36 mouse cellular contexts compared by ENCODE assay signal in genomic region chr10:127799295-127799694, GRCm38 (mm10). TPM values are rescaled to one million over a fixed set of nuclear protein-coding genes. Genes with fewer than 3 reads are reported as not detected.
DNase-seq lines count a peak whose midpoint lies in the region; ATAC-seq and TF ChIP-seq lines count a peak whose summit lies in the region.
"Had no signal": no experiment of that assay in that cellular context is flagged by ENCODE, and none has a peak within 500 bp of the region (broad histone marks: within the 10 kb centered on the region; RNA-seq: fewer than 3 reads in every experiment).

No protein-coding gene starts in this region.

- no peak overlapping the region for H3K4me2 ChIP-seq in kidney, postnatal 0 days (ENCODE audit: low read length)
- no peak overlapping the region for H3K4me2 ChIP-seq in forebrain, embryonic 13.5 days
- H3K4me2 ChIP-seq: embryonic facial prominence, embryonic 13.5 days; heart, embryonic 12.5 days; hindbrain, embryonic 15.5 days; limb, embryonic 13.5 days; liver, embryonic 13.5 days; midbrain, embryonic 12.5 days; neural tube, embryonic 13.5 days; stomach, embryonic 15.5 days had no signal

- no peaks in the 10 kb centered on the region for H3K36me3 ChIP-seq in liver, adult 2 months (ENCODE audit: control insufficient read depth, insufficient read depth, low read length)
- H3K36me3 ChIP-seq in kidney, postnatal 0 days (ENCODE audit: insufficient read depth, low read length) = no peaks in the 10 kb centered on the region
- H3K36me3 ChIP-seq in hindbrain, embryonic 10.5 days = no peaks in the 10 kb centered on the region
- no peaks in the 10 kb centered on the region for H3K36me3 ChIP-seq in forebrain, embryonic 13.5 days (ENCODE audit: poor library complexity, severe bottlenecking)
- H3K36me3 ChIP-seq: embryonic facial prominence, embryonic 13.5 days; forebrain, embryonic 10.5 days; heart, embryonic 12.5 days; hindbrain, embryonic 15.5 days; limb, embryonic 13.5 days; liver, embryonic 13.5 days; midbrain, embryonic 12.5 days; neural tube, embryonic 13.5 days; stomach, embryonic 15.5 days had no signal

- H3K9me3 ChIP-seq in kidney, postnatal 0 days (replicated peaks; ENCODE audit: low read length) = no peaks in the 10 kb centered on the region
- no peaks in the 10 kb centered on the region for H3K9me3 ChIP-seq in hindbrain, embryonic 10.5 days
- H3K9me3 ChIP-seq in forebrain, embryonic 13.5 days (replicated peaks) = peaks cover 3% of the 10 kb centered on the region; the same call in 1 of the 2 replicates
- H3K9me3 ChIP-seq: embryonic facial prominence, embryonic 13.5 days; forebrain, embryonic 10.5 days; hindbrain, embryonic 15.5 days; liver, embryonic 13.5 days; stomach, embryonic 15.5 days had no signal

- 67% methylated on average over 1 of the region's 1 CpGs for WGBS in liver, adult 2 months
- 91% methylated on average over 1 of the region's 1 CpGs for WGBS in kidney, postnatal 0 days
- WGBS in hindbrain, embryonic 10.5 days = 68% methylated on average over 1 of the region's 1 CpGs
- WGBS in forebrain, embryonic 13.5 days = 89% methylated on average over 1 of the region's 1 CpGs

- no peaks in the 10 kb centered on the region; the same call in 1 of the 2 replicates for H3K79me2 ChIP-seq in liver, adult 2 months (ENCODE audit: control insufficient read depth, insufficient read depth, low read length)

- peak; percentile 85 for DNase-seq in liver, adult 2 months (ENCODE audit: extremely low read depth, low read depth, low spot score)
- DNase-seq in liver = no peak
- DNase-seq in kidney, postnatal 0 days (ENCODE audit: low spot score) = no peak
- peak; percentile 3 to 17 for DNase-seq in kidney, postnatal 4 days
- no peak for DNase-seq in hindbrain, embryonic 10.5 days (ENCODE audit: low spot score)
- no peak for DNase-seq in thymus, postnatal 10 days (ENCODE audit: low spot score in 2 of 2)
- DNase-seq: adrenal gland, postnatal 25 days; cerebellum, adult 18-20 months; gastrocnemius, adult 2 months; gastrocnemius, postnatal 36 days; heart, adult 2 months; liver, embryonic 13.5 days; lung, adult 18-20 months; lung, postnatal 4 days; thymus, postnatal 25 days had no signal

- no peak for TF ChIP-seq POLR2A in liver, adult 2 months (IDR thresholded peaks at IDR 0.05; ENCODE audit: extremely low read depth, insufficient read depth, low read length)

- H3K27me3 ChIP-seq in liver, adult 2 months (ENCODE audit: control insufficient read depth, insufficient read depth, low read length) = no peaks in the 10 kb centered on the region
- H3K27me3 ChIP-seq in kidney, postnatal 0 days (ENCODE audit: insufficient read depth, low read length) = no peaks in the 10 kb centered on the region
- no peaks in the 10 kb centered on the region for H3K27me3 ChIP-seq in hindbrain, embryonic 10.5 days (ENCODE audit: insufficient read depth, poor library complexity, severe bottlenecking)
- H3K27me3 ChIP-seq in forebrain, embryonic 13.5 days = no peaks in the 10 kb centered on the region
- H3K27me3 ChIP-seq: embryonic facial prominence, embryonic 13.5 days; heart, embryonic 12.5 days; hindbrain, embryonic 15.5 days; limb, embryonic 13.5 days; liver, embryonic 13.5 days; megakaryocyte, embryonic 14.5 days; midbrain, embryonic 12.5 days; neural tube, embryonic 13.5 days; stomach, embryonic 15.5 days had no signal

- ATAC-seq in kidney, postnatal 0 days (replicated peaks; ENCODE audit: low FRiP score, low read depth) = 0 out of 2 replicates have a peak, but pooled peaks have one; percentile 43
- no peak for ATAC-seq in forebrain, embryonic 13.5 days
- ATAC-seq: forebrain, embryonic 16.5 days; inflammation-experienced regulatory T-cells, adult 6 months; lung, postnatal 0 days; Patski had no signal

- no peak overlapping the region for H3K4me3 ChIP-seq in liver, adult 2 months (ENCODE audit: insufficient read depth, low read depth, low read length)
- H3K4me3 ChIP-seq in kidney, postnatal 0 days (replicated peaks; ENCODE audit: low read depth, low read length) = no peak overlapping the region
- no peak overlapping the region for H3K4me3 ChIP-seq in hindbrain, embryonic 10.5 days
- H3K4me3 ChIP-seq in forebrain, embryonic 13.5 days = no peak overlapping the region
- H3K4me3 ChIP-seq: embryonic facial prominence, embryonic 13.5 days; forebrain, embryonic 10.5 days; gastrocnemius, adult 2 months; heart, adult 2 months; heart, embryonic 12.5 days; hindbrain, embryonic 15.5 days; left cerebral cortex, adult 2 months; limb, embryonic 13.5 days; liver, embryonic 13.5 days; megakaryocyte, embryonic 14.5 days; midbrain, embryonic 12.5 days; neural tube, embryonic 13.5 days; stomach, embryonic 15.5 days had no signal

- H3K9ac ChIP-seq in liver, adult 2 months (ENCODE audit: low read depth, low read length) = no peak overlapping the region
- H3K9ac ChIP-seq in kidney, postnatal 0 days (ENCODE audit: low read depth, low read length) = no peak overlapping the region
- no peak overlapping the region for H3K9ac ChIP-seq in forebrain, embryonic 13.5 days
- H3K9ac ChIP-seq: embryonic facial prominence, embryonic 13.5 days; heart, embryonic 12.5 days; hindbrain, embryonic 15.5 days; limb, embryonic 13.5 days; liver, embryonic 13.5 days; midbrain, embryonic 12.5 days; neural tube, embryonic 13.5 days; stomach, embryonic 15.5 days had no signal

- peaks cover 16% of the 10 kb centered on the region for H3K4me1 ChIP-seq in liver, adult 2 months (ENCODE audit: control insufficient read depth, insufficient read depth, low read length)
- no peaks in the 10 kb centered on the region for H3K4me1 ChIP-seq in kidney, postnatal 0 days (replicated peaks; ENCODE audit: insufficient read depth, low read length)
- H3K4me1 ChIP-seq in hindbrain, embryonic 10.5 days (replicated peaks) = no peaks in the 10 kb centered on the region
- no peaks in the 10 kb centered on the region for H3K4me1 ChIP-seq in forebrain, embryonic 13.5 days
- H3K4me1 ChIP-seq: embryonic facial prominence, embryonic 13.5 days; forebrain, embryonic 10.5 days; heart, embryonic 12.5 days; hindbrain, embryonic 15.5 days; limb, embryonic 13.5 days; liver, embryonic 13.5 days; megakaryocyte, embryonic 14.5 days; midbrain, embryonic 12.5 days; neural tube, embryonic 13.5 days; stomach, embryonic 15.5 days had no signal

- H3K27ac ChIP-seq in liver, adult 2 months (replicated peaks; ENCODE audit: insufficient read depth, low read depth, low read length) = peak overlapping the region; percentile 48
- no peak overlapping the region for H3K27ac ChIP-seq in kidney, postnatal 0 days
- H3K27ac ChIP-seq in hindbrain, embryonic 10.5 days = no peak overlapping the region
- H3K27ac ChIP-seq in forebrain, embryonic 13.5 days = no peak overlapping the region
- H3K27ac ChIP-seq: embryonic facial prominence, embryonic 13.5 days; forebrain, embryonic 10.5 days; gastrocnemius, adult 2 months; heart, adult 2 months; hindbrain, embryonic 15.5 days; left cerebral cortex, adult 2 months; limb, embryonic 13.5 days; liver, embryonic 13.5 days; midbrain, embryonic 12.5 days; neural tube, embryonic 13.5 days; stomach, embryonic 15.5 days had no signal

- TF ChIP-seq CTCF in liver, adult 2 months (IDR thresholded peaks at IDR 0.05; ENCODE audit: low read depth, low read length) = no peak
- TF ChIP-seq CTCF in kidney, postnatal 0 days (IDR thresholded peaks at IDR 0.05; ENCODE audit: low read depth) = no peak

RNA-seq across cellular contexts. Expression of gene Rdh16, which starts 1.7 kb away (rescaled TPM):
- 74.0 and 111 TPM in 2 replicates for total RNA-seq in liver, adult 2 months (2014; rRNA removed)
- polyA plus RNA-seq in liver, adult 2 months (2012; rRNA removed) = 43.8 and 55.8 TPM in 2 replicates
- 12.7 and 13.1 TPM in 2 replicates for polyA plus RNA-seq in kidney, postnatal 0 days (2015; fragmentation: Nextera tagmentation; extraction: Ambion mirVana)
- not detected in 2 replicates for polyA plus RNA-seq in hindbrain, embryonic 10.5 days (2016; fragmentation: Nextera tagmentation; extraction: Ambion mirVana)
- 0.05 TPM in 1 of 2 replicates, not detected in the other for polyA plus RNA-seq in forebrain, embryonic 13.5 days (2015; fragmentation: Nextera tagmentation; extraction: Ambion mirVana)
- total RNA-seq: common myeloid progenitor, adult 5-6 weeks; gastrocnemius, adult 2 months; gastrocnemius, postnatal 36 days; heart, adult 2 months; hematopoietic stem cell, adult 5-6 weeks; MEL had no signal
- polyA plus RNA-seq: embryonic facial prominence, embryonic 13.5 days; forebrain, embryonic 10.5 days; forebrain, embryonic 16.5 days; heart, adult 2 months; heart, embryonic 12.5 days; heart, postnatal 0 days; hindbrain, embryonic 15.5 days; inflammation-experienced regulatory T-cells, adult 6 months; limb, embryonic 13.5 days; liver, embryonic 13.5 days; lung, postnatal 0 days; midbrain, embryonic 12.5 days; neural tube, embryonic 13.5 days; stomach, embryonic 15.5 days had no signal

RNA-seq across cellular contexts. Expression of gene Rdh9, which starts 23.1 kb away (rescaled TPM):
- total RNA-seq in liver, adult 2 months (2014; rRNA removed) = 75.6 and 121 TPM in 2 replicates
- polyA plus RNA-seq in liver, adult 2 months (2012; rRNA removed) = 54.4 and 60.2 TPM in 2 replicates
- polyA plus RNA-seq in kidney, postnatal 0 days (2015; fragmentation: Nextera tagmentation; extraction: Ambion mirVana) = not detected in 2 replicates
- not detected in 2 replicates for polyA plus RNA-seq in hindbrain, embryonic 10.5 days (2016; fragmentation: Nextera tagmentation; extraction: Ambion mirVana)
- polyA plus RNA-seq in forebrain, embryonic 13.5 days (2015; fragmentation: Nextera tagmentation; extraction: Ambion mirVana) = 0.13 and 0.17 TPM in 2 replicates
- total RNA-seq: adrenal gland, postnatal 25 days; common myeloid progenitor, adult 5-6 weeks; heart, adult 2 months; left cerebral cortex, postnatal 36 days; MEL had no signal
- polyA plus RNA-seq: liver, embryonic 13.5 days; midbrain, embryonic 12.5 days; Patski had no signal

RNA-seq across cellular contexts. Expression of gene Rdh16f1, which starts 39.7 kb away (rescaled TPM):
- total RNA-seq in liver, adult 2 months (2014; rRNA removed) = not detected in 2 replicates
- not detected in 2 replicates for polyA plus RNA-seq in liver, adult 2 months (2012; rRNA removed)
- 0.87 and 0.98 TPM in 2 replicates for polyA plus RNA-seq in kidney, postnatal 0 days (2015; fragmentation: Nextera tagmentation; extraction: Ambion mirVana)
- 0.11 TPM in 1 of 2 replicates, not detected in the other for polyA plus RNA-seq in hindbrain, embryonic 10.5 days (2016; fragmentation: Nextera tagmentation; extraction: Ambion mirVana)
- polyA plus RNA-seq in forebrain, embryonic 13.5 days (2015; fragmentation: Nextera tagmentation; extraction: Ambion mirVana) = not detected in 2 replicates
- total RNA-seq: common myeloid progenitor, adult 5-6 weeks; gastrocnemius, adult 2 months; gastrocnemius, postnatal 36 days; hematopoietic stem cell, adult 5-6 weeks; layer of hippocampus, adult 18-20 months; left cerebral cortex, adult 2 months; MEL had no signal
- polyA plus RNA-seq: embryonic facial prominence, embryonic 13.5 days; forebrain, embryonic 10.5 days; forebrain, embryonic 16.5 days; heart, adult 2 months; heart, embryonic 12.5 days; heart, postnatal 0 days; hindbrain, embryonic 15.5 days; limb, embryonic 13.5 days; neural tube, embryonic 13.5 days; stomach, embryonic 15.5 days had no signal

RNA-seq across cellular contexts. Expression of gene Rdh1, which starts 39.8 kb away (rescaled TPM):
- 0.18 and 0.27 TPM in 2 replicates for total RNA-seq in liver, adult 2 months (2014; rRNA removed)
- 0.20 TPM in 2 replicates for polyA plus RNA-seq in liver, adult 2 months (2012; rRNA removed)
- 0.21 and 0.28 TPM in 2 replicates for polyA plus RNA-seq in kidney, postnatal 0 days (2015; fragmentation: Nextera tagmentation; extraction: Ambion mirVana)
- polyA plus RNA-seq in hindbrain, embryonic 10.5 days (2016; fragmentation: Nextera tagmentation; extraction: Ambion mirVana) = not detected in 2 replicates
- polyA plus RNA-seq in forebrain, embryonic 13.5 days (2015; fragmentation: Nextera tagmentation; extraction: Ambion mirVana) = not detected in 2 replicates
- total RNA-seq: common myeloid progenitor, adult 5-6 weeks; hematopoietic stem cell, adult 5-6 weeks; MEL had no signal
- polyA plus RNA-seq: forebrain, embryonic 10.5 days; forebrain, embryonic 16.5 days; heart, embryonic 12.5 days; heart, postnatal 0 days; limb, embryonic 13.5 days; neural tube, embryonic 13.5 days had no signal

RNA-seq across cellular contexts. Expression of gene Gpr182, which starts 47.8 kb away (rescaled TPM):
- total RNA-seq in liver, adult 2 months (2014; rRNA removed) = 4.8 and 8.8 TPM in 2 replicates
- polyA plus RNA-seq in liver, adult 2 months (2012; rRNA removed) = 18.4 and 26.2 TPM in 2 replicates
- polyA plus RNA-seq in kidney, postnatal 0 days (2015; fragmentation: Nextera tagmentation; extraction: Ambion mirVana) = 8.3 and 8.9 TPM in 2 replicates
- polyA plus RNA-seq in hindbrain, embryonic 10.5 days (2016; fragmentation: Nextera tagmentation; extraction: Ambion mirVana) = 0.43 and 0.52 TPM in 2 replicates
- polyA plus RNA-seq in forebrain, embryonic 13.5 days (2015; fragmentation: Nextera tagmentation; extraction: Ambion mirVana) = 0.39 and 0.48 TPM in 2 replicates
- total RNA-seq: common myeloid progenitor, adult 5-6 weeks; hematopoietic stem cell, adult 5-6 weeks had no signal

Comparison
In these comparisons a context has a peak if more than half of its experiments do, and no peak if none do; other contexts are left out.
1. DNase-seq: peak in liver, adult 2 months (single experiment) and kidney, postnatal 4 days (2 of 2); none in liver (single experiment), kidney, postnatal 0 days (single experiment), hindbrain, embryonic 10.5 days (single experiment) and thymus, postnatal 10 days (0 of 2).
2. RNA of gene Rdh16, which starts 1.7 kb away (polyA plus RNA-seq): 43.8 to 55.8 TPM in liver, adult 2 months and 12.7 to 13.1 TPM in kidney, postnatal 0 days; not detected in hindbrain, embryonic 10.5 days and 0.05 TPM in forebrain, embryonic 13.5 days; every median in the first group is over 10 times any median in the second.
3. RNA of gene Rdh9, which starts 23.1 kb away (polyA plus RNA-seq): 54.4 to 60.2 TPM in liver, adult 2 months; 0.13 to 0.17 TPM in forebrain, embryonic 13.5 days, not detected in hindbrain, embryonic 10.5 days and not detected in kidney, postnatal 0 days; every median in the first group is over 10 times any median in the second.